Mouse (Mus musculus) stomach, postnatal 0 days (tissue): ENCODE results near the gene Armt1.

Experiments used
- CTCF ChIP-seq: IDR thresholded peaks from 2 replicates; pipeline ENCODE4 v1.5.1; 2016; ENCODE audit warnings: antibody characterized with exemption, low read depth, mild to moderate bottlenecking, moderate library complexity
- EP300 ChIP-seq: optimal IDR thresholded peaks from 2 replicates; pipeline ENCODE3; 2016; ENCODE audit warnings: antibody characterized with exemption

- TF ChIP-seq CTCF (no peak), EP300 (no peak)
These were observed 52.7 kb downstream of the Armt1 start for GRCm38 (mm10) chr10:4484986-4485385.
